27 mouse cellular contexts compared by ENCODE assay signal in genomic region chr16:26646066-26646465, GRCm38 (mm10).
DNase-seq lines count a peak whose midpoint lies in the region; ATAC-seq and TF ChIP-seq lines count a peak whose summit lies in the region.
"Had no signal": no experiment of that assay in that cellular context is flagged by ENCODE, and none has a peak within 500 bp of the region (broad histone marks: within the 10 kb centered on the region; RNA-seq: fewer than 3 reads in every experiment).

No protein-coding gene starts in this region.

- no peak for TF ChIP-seq CTCF in G1E (IDR thresholded peaks at IDR 0.05; ENCODE audit: low read depth, low read length)
- no peak for TF ChIP-seq CTCF in intestine, postnatal 0 days (IDR thresholded peaks at IDR 0.05; ENCODE audit: low read depth)

- H3K4me3 ChIP-seq in G1E (ENCODE audit: low read depth, low read length) = no peak overlapping the region
- H3K4me3 ChIP-seq in intestine, postnatal 0 days (ENCODE audit: low read depth, low read length) = no peak overlapping the region
- H3K4me3 ChIP-seq: embryonic facial prominence, embryonic 12.5 days; embryonic facial prominence, embryonic 15.5 days; erythroblast, embryonic 14.5 days; forebrain, embryonic 12.5 days; forebrain, embryonic 15.5 days; heart, embryonic 12.5 days; heart, embryonic 15.5 days; hindbrain, embryonic 10.5 days; hindbrain, embryonic 13.5 days had no signal

- DNase-seq in G1E (ENCODE audit: low spot score) (no peak), NIH3T3 (ENCODE audit: low read depth) (peak; percentile 14)
- DNase-seq in induced T-regulatory cell, adult 2 months (ENCODE audit: low read depth) = peak; percentile 1
- DNase-seq in spleen, postnatal 10 days (ENCODE audit: low spot score in 2 of 2) = no peak
- DNase-seq in cerebellum, adult 11 months = no peak
- DNase-seq: adrenal gland, adult 8-10 months; adrenal gland, postnatal 25 days; cerebellum, adult 2 months; cerebellum, adult 9-11 months; cerebellum, postnatal 25 days; gastrocnemius, postnatal 25 days; heart, adult 18-20 months; heart, postnatal 10 days; heart, postnatal 36 days had no signal

- WGBS in intestine, postnatal 0 days = 77% methylated on average over 2 of the region's 2 CpGs

- H3K27me3 ChIP-seq in G1E (ENCODE audit: insufficient read depth, low read length) = no peaks in the 10 kb centered on the region
- H3K27me3 ChIP-seq in intestine, postnatal 0 days (replicated peaks; ENCODE audit: control insufficient read depth, insufficient read depth, low read length) = no peaks in the 10 kb centered on the region
- H3K27me3 ChIP-seq: embryonic facial prominence, embryonic 12.5 days; embryonic facial prominence, embryonic 15.5 days; forebrain, embryonic 15.5 days; heart, embryonic 12.5 days; heart, embryonic 15.5 days; hindbrain, embryonic 13.5 days had no signal

- no peaks in the 10 kb centered on the region for H3K9me3 ChIP-seq in G1E (replicated peaks)
- no peaks in the 10 kb centered on the region for H3K9me3 ChIP-seq in intestine, postnatal 0 days (ENCODE audit: control insufficient read depth)
- H3K9me3 ChIP-seq: embryonic facial prominence, embryonic 12.5 days; embryonic facial prominence, embryonic 15.5 days; forebrain, embryonic 12.5 days; forebrain, embryonic 15.5 days; heart, embryonic 12.5 days; heart, embryonic 15.5 days; hindbrain, embryonic 10.5 days; hindbrain, embryonic 13.5 days had no signal

- H3K36me3 ChIP-seq in G1E (replicated peaks) = no peaks in the 10 kb centered on the region
- no peaks in the 10 kb centered on the region for H3K36me3 ChIP-seq in intestine, postnatal 0 days (ENCODE audit: control insufficient read depth, insufficient read depth)
- H3K36me3 ChIP-seq: embryonic facial prominence, embryonic 12.5 days; embryonic facial prominence, embryonic 15.5 days; forebrain, embryonic 12.5 days; forebrain, embryonic 15.5 days; heart, embryonic 12.5 days; heart, embryonic 15.5 days; hindbrain, embryonic 10.5 days; hindbrain, embryonic 13.5 days had no signal

- H3K9ac ChIP-seq in intestine, postnatal 0 days (ENCODE audit: low read depth, low read length) = no peak overlapping the region
- H3K9ac ChIP-seq: embryonic facial prominence, embryonic 12.5 days; embryonic facial prominence, embryonic 15.5 days; forebrain, embryonic 12.5 days; forebrain, embryonic 15.5 days; heart, embryonic 12.5 days; heart, embryonic 15.5 days; hindbrain, embryonic 13.5 days had no signal

- no peak overlapping the region for H3K27ac ChIP-seq in intestine, postnatal 0 days (ENCODE audit: low read depth, low read length)
- H3K27ac ChIP-seq: embryonic facial prominence, embryonic 12.5 days; embryonic facial prominence, embryonic 15.5 days; forebrain, embryonic 12.5 days; forebrain, embryonic 15.5 days; heart, embryonic 15.5 days; hindbrain, embryonic 10.5 days; hindbrain, embryonic 13.5 days had no signal

- no peak overlapping the region for H3K4me2 ChIP-seq in intestine, postnatal 0 days (replicated peaks; ENCODE audit: low read depth)
- H3K4me2 ChIP-seq: embryonic facial prominence, embryonic 12.5 days; embryonic facial prominence, embryonic 15.5 days; forebrain, embryonic 12.5 days; forebrain, embryonic 15.5 days; heart, embryonic 12.5 days; heart, embryonic 15.5 days; hindbrain, embryonic 13.5 days had no signal

- no peaks in the 10 kb centered on the region for H3K4me1 ChIP-seq in G1E (ENCODE audit: insufficient read depth, low read depth, low read length)
- no peaks in the 10 kb centered on the region for H3K4me1 ChIP-seq in intestine, postnatal 0 days (replicated peaks; ENCODE audit: control insufficient read depth, insufficient read depth, low read length)
- H3K4me1 ChIP-seq: embryonic facial prominence, embryonic 12.5 days; embryonic facial prominence, embryonic 15.5 days; forebrain, embryonic 12.5 days; forebrain, embryonic 15.5 days; heart, embryonic 12.5 days; heart, embryonic 15.5 days; hindbrain, embryonic 10.5 days; hindbrain, embryonic 13.5 days had no signal

- peak; percentile 40; the same call in 1 of the 2 replicates for ATAC-seq in G1E (ENCODE audit: extremely low read depth, insufficient number of reproducible peaks, low FRiP score, poor library complexity, severe bottlenecking)
- no peak for ATAC-seq in intestine, postnatal 0 days
- ATAC-seq: forebrain, embryonic 15.5 days; hindbrain, embryonic 16.5 days; inflammation-experienced regulatory T-cells, adult 6 months; intestine, embryonic 16.5 days had no signal

Comparison
In these comparisons a context has a peak if more than half of its experiments do, and no peak if none do; other contexts are left out.
1. DNase-seq: peak in NIH3T3 (single experiment) and induced T-regulatory cell, adult 2 months (single experiment); none in G1E (single experiment), spleen, postnatal 10 days (0 of 2) and cerebellum, adult 11 months (single experiment).